Mouse (Mus musculus) E14TG2a.4 (cell line): ENCODE measurements at regions not wholly inside any gene's neighbourhood (a gene's known extent, or its start where the extent isn't known, plus 50 kb on each side); places are given as distances from the start of the nearest gene placed in this dataset.

Experiments
- CTCF ChIP-seq: conservative IDR thresholded peaks from 2 replicates; pipeline ENCODE4 v1.5.1; 2014; ENCODE audit warnings: low read length
- NANOG ChIP-seq: IDR thresholded peaks from 2 replicates; pipeline ENCODE4 v1.6.1; 2014; ENCODE audit warnings: borderline replicate concordance, low read length, mixed read lengths

DNA sequence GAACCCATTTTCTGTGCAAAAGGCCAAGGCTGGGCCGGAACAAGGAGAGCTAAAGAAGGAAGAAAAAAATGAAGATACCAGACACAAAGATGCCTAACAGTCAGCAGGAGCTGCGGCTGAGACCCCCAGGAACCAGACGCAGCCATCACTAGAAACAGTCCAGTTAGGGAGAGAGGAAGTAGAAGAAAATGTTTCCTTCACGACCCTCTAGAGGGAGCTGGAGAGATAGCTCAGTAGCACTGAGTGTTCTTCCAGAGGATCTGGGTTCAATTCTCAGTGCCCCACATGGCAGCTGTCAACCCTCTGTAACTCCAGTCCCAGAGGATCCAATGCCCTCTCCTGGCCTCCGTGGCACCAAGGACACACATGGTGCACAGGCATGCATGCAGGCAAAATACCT lies 113.7 kb upstream of the Rpl38 start:
- TF ChIP-seq CTCF, result peak; percentile 41
- no peak for TF ChIP-seq NANOG
